Mouse (Mus musculus): ENCODE results near the gene Flcn. TPM values are rescaled to one million over a fixed set of nuclear protein-coding genes. Genes with fewer than 3 reads are reported as not detected.

Gene Flcn
- 27.8 and 32.6 TPM in 2 replicates for polyA plus RNA-seq (2012)

GRCm38 (mm10) chr11:59809670-59810474, at the start of gene Flcn:
TSS of gene Flcn (minus strand) at chr11:59810016.
- TF ChIP-seq GATA1 (IDR thresholded peaks at IDR 0.05; ENCODE audit: low read length), result no peak

- no peak for TF ChIP-seq GATA1 (IDR thresholded peaks at IDR 0.05; ENCODE audit: low read length)
These were observed 43.0 kb upstream of the Flcn start for GRCm38 (mm10) chr11:59852865-59853264.

- no peak for TF ChIP-seq GATA1 (IDR thresholded peaks at IDR 0.05; ENCODE audit: low read length)
These were observed 38.4 kb upstream of the Flcn start for GRCm38 (mm10) chr11:59847891-59848884.

GRCm38 (mm10) chr11:59847131-59847530, 37.3 kb upstream of the Flcn start:
- TF ChIP-seq GATA1 (IDR thresholded peaks at IDR 0.05; ENCODE audit: low read length), result no peak

GRCm38 (mm10) chr11:59846311-59846710, 36.5 kb upstream of the Flcn start:
- no peak for TF ChIP-seq GATA1 (IDR thresholded peaks at IDR 0.05; ENCODE audit: low read length)

- no peak for TF ChIP-seq GATA1 (IDR thresholded peaks at IDR 0.05; ENCODE audit: low read length)
These were observed 29.8 kb upstream of the Flcn start, which contains the start of gene Cops3 for GRCm38 (mm10) chr11:59839459-59840126. TSS of gene Cops3 (minus strand) at chr11:59839838.

GRCm38 (mm10) chr11:59839008-59839458, 29.2 kb upstream of the Flcn start, which contains the start of gene Nt5m:
TSS of gene Nt5m (plus strand) at chr11:59839447.
- TF ChIP-seq GATA1 (IDR thresholded peaks at IDR 0.05; ENCODE audit: low read length), result no peak

- no peak for TF ChIP-seq GATA1 (IDR thresholded peaks at IDR 0.05; ENCODE audit: low read length)
These were observed 28.6 kb upstream of the Flcn start for GRCm38 (mm10) chr11:59838426-59838825.

GRCm38 (mm10) chr11:59821625-59822024, 11.8 kb upstream of the Flcn start:
- no peak for TF ChIP-seq GATA1 (IDR thresholded peaks at IDR 0.05; ENCODE audit: low read length)

- no peak for TF ChIP-seq GATA1 (IDR thresholded peaks at IDR 0.05; ENCODE audit: low read length)
These were observed 8.1 kb upstream of the Flcn start for GRCm38 (mm10) chr11:59817916-59818315.

GRCm38 (mm10) chr11:59815482-59816065, 5.8 kb upstream of the Flcn start:
- no peak for TF ChIP-seq GATA1 (IDR thresholded peaks at IDR 0.05; ENCODE audit: low read length)

- no peak for TF ChIP-seq GATA1 (IDR thresholded peaks at IDR 0.05; ENCODE audit: low read length)
These were observed 5.1 kb upstream of the Flcn start for GRCm38 (mm10) chr11:59814936-59815335.

- no peak for TF ChIP-seq GATA1 (IDR thresholded peaks at IDR 0.05; ENCODE audit: low read length)
These were observed 4.5 kb upstream of the Flcn start for GRCm38 (mm10) chr11:59814311-59814710.

GRCm38 (mm10) chr11:59813276-59813675, 3.5 kb upstream of the Flcn start:
- TF ChIP-seq GATA1 (IDR thresholded peaks at IDR 0.05; ENCODE audit: low read length), result no peak

GRCm38 (mm10) chr11:59811211-59811610, 1.4 kb upstream of the Flcn start:
- TF ChIP-seq GATA1 (IDR thresholded peaks at IDR 0.05; ENCODE audit: low read length), result no peak

Data from G1E-ER4 (cell line).